Mouse (Mus musculus): Measurements from ENCODE around the gene Pgbd5.

DNA sequence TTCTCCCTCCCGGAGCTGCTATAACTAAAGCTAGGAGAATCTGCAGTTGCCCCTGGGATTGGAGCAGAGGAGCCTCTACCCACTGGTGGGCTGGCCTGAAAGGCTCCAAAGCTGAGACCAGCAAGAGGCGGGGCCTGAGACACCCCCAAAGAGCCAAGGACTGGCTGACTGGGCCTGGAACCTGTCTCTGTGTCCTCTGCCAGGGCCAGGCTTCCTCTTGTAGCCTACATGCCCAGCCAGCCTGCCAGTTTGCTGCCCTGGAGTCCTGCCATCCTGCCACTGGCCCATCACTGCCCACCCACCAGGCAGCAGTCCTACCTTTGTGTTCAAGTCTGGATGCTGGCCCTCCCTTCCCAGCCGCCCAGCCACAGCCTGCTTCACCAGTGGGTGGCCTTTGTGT is 109.0 kb downstream of the Pgbd5 start:
- TF ChIP-seq CTCF (IDR thresholded peaks at IDR 0.05; ENCODE audit: extremely low read depth, insufficient read depth, insufficient read length, insufficient replicate concordance) (no peak), POLR2A (IDR thresholded peaks at IDR 0.05; ENCODE audit: low read depth, low read length) (no peak)

All from spleen, adult 2 months (tissue).